Mouse (Mus musculus) adrenal gland, adult 2 months (tissue): ENCODE data around the gene 4931422A03Rik. TPM values are rescaled to one million over a fixed set of nuclear protein-coding genes. Genes with fewer than 3 reads are reported as not detected.

Experiments
- DNase-seq: peaks from one replicate; pipeline ENCODE4 v3.0.0; 2021
- polyA plus RNA-seq: library from polyadenylated mRNA; depleted of rRNA; stranded (reverse); fragments of >200 nt; gene quantifications from 2 replicates; pipeline ENCODE4 v1.2.3, GENCODE M21; 2012
- total RNA-seq, 2 experiments: library from RNA; stranded (reverse); gene quantifications; 2 replicates each; pipeline ENCODE4 v1.2.3; 2021

4931422A03Rik gene
- total and polyA plus RNA-seq, 3 experiments = not detected

GRCm38 (mm10) chr2:103969437-103970040, 58.6 kb downstream of the 4931422A03Rik start:
- peak; percentile 77 for DNase-seq

- no peak for DNase-seq
Measured at GRCm38 (mm10) chr2:103968919-103969436, 59.2 kb downstream of the 4931422A03Rik start.

DNA sequence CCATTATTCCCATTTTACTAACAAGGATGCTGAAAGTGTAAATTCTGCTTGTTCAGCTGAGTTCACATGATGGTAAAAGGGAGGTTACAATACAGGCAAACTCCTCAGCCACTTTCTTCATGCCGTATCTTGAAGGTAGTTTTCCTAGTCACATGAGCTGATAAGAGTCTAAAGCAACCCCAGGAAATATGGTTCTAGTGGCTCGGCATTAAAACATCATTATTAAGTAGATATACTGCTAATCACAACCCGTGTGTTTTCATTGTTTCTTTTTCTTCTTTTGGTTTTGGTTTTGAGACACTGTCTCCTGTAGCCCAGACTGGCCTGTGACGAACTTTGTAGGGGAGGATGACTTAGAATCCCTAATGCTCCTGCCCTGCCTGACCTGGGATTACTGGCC, 60.0 kb downstream of the 4931422A03Rik start:
- DNase-seq = no peak

- DNase-seq = no peak
Measured at GRCm38 (mm10) chr2:103965391-103965790, 62.8 kb downstream of the 4931422A03Rik start.

DNA sequence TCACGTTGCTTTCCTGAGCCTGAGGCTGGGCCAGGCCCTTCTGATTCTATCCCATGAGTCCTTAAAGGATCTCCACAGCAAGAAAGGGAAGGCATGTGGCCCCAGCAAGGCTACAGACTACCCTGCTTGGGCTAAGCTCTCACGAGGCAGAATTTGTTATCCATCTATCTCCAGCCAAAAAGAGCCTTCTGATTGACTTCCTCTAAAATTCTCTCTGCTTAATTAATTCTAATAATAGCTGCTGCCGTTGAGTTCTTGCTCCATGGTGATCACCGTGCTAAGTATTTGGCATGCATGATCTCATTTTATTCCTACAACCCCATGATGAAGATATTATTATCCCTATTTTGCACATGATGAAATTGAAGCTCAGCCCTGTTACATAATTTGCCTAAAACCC, 65.8 kb downstream of the 4931422A03Rik start:
- DNase-seq = no peak

DNA sequence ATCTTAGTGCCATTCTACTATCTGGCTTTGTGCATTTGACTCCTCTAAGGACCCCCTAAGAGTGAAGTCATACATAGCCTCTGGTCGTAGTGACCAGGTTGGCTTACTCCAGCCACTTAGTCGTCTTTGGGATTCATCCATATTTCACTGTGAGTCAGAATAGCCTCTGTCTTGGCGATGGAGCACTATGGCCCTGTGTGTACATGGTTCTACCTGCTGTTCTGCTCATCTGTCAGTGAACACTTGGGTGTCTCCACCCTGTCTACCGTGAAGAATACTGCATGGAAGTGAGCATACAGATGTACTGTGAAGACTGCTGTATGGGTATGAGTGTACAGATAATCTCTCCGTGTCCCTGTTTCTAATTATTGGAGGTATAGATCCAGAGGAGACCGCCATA, 68.6 kb downstream of the 4931422A03Rik start:
- DNase-seq = no peak

DNA sequence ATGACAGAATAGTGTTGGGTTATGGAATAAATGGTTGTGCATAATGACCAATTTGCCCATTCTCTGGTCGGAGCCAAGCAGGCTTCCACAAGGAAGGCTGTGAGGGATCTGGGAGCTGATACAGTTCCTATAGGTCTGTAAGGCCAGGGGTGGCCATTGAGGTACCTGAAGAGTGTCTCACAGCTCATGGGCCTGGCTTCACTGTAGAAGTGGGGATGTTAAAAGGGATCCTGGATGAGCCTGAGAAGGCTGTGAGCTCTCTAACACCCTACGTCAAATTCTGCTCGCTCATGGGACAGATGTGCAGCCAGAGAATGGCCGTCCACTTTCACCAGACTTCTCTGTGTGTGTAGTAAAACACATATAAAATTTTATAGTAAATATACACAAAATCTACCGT, 69.1 kb downstream of the 4931422A03Rik start:
- no peak for DNase-seq

DNA sequence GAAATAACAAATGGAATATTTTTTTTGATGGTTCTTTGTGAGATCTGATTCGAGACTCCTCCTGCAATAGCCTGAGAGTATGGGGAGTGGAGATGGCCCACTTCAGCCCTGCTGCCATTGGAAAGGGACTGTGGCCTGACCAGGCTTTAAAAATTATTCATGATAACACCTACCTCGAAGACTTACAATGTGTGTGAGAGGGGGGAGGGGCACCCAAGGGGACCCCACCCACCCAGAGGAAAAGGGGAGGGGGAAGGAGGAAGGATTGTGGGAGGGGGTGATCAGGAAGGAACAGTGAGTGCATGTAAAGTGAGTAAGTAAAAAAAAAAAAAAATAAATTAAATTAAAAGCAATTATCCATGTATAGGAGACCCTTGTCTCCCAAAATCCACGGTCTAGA, 69.5 kb downstream of the 4931422A03Rik start:
- DNase-seq = no peak

DNA sequence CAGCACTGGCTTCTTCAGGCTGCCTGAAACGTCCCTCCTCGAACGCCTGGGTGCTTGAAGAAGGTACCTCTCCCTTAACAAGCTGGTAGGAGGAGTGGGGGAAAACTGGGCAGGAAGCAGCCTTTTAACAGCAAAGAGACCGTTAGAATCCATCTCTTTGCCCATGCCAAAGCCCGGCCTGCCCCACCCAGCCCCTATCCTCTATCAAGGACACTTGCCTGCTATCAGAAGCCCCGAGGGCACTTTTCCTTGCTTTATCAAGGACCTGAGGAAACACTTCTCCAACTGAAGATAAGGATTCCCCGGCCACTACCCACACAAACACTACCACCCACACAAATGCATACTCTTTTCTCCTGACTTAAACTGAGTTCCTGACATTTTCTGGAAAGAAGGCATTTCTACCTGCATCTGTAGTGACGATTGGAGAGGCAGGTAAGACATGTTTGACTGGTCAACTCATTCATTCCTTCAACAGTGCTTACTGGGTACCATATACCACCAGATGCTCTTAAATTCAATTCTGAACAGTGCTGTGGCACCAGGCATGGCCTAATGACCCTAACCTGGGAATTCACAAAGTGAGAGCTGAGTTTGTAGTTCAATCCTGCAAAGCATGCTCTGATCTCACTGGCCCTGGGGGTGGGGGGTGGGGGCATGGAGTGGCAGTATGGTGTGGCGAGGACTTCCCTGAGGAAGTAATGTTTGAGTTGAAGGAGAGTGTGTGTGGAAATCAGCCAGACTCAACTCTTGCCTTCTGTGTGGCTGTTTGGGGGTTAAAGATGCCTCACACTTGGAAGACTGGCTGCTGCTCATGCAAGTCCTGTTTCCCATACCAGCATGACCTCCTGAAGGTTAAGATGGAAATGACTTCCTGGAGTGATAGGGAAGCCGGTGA, 70.3 kb downstream of the 4931422A03Rik start, which contains the start of gene Lmo2:
TSS of gene Lmo2 (plus strand) at position 338 of the 898 bp plus-strand sequence.
- no peak for DNase-seq

GRCm38 (mm10) chr2:103956867-103957266, 71.3 kb downstream of the 4931422A03Rik start:
- no peak for DNase-seq

DNA sequence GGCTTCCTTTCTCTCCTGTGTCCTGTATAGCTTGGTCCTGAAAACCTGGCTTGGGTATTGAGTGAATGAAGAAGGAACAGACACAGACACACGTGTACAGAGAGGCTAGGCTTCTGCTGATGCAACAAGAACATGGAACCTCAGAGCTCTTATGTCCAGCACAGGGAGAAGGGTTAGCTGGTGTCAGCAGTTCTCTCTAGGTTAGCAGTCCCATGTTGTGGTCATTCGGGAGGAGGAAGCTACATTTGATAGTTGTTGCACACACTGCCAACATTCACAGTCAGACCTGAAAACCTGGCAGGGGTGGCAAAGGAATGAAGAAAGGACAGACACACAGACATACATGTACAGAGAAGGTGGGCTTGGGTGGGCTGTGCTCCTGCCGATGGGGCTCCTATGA, 72.4 kb downstream of the 4931422A03Rik start:
- DNase-seq = no peak

DNA sequence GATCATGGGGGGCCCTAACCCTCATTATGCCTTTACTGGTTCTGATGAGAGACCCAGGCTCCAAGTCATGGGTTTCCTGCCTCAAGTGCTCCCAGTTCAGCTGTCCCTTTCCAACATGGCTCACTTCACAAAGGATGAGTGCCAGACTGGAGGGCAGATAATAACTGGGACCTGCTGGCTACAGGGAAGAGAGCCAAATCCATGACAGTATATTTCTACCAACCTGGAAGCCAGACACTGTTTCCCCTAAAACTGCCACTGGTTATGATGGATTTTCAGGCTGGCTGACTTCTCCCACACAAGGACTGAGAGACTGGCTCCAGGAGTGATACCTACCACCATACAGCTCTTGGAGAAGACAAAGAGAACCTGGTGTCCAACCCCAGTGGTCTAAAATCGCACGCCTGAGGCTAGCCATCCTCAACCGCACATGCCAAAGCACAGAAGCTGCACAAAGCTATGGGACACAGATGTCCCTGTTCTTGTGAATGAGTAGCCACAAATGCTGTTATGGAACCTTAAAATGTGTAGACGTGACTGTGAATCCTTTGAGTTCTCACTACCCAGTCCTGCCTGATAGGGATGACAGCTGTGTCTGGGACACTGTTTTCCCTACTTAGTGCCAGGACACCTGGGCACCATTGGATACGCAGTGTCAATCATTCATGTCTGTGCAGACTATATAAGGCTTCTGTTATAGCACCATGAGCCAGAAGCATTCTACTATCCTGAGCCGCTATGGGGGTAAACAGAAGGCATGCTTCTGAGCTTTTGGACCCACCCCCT, 74.9 kb downstream of the 4931422A03Rik start:
- DNase-seq = no peak

GRCm38 (mm10) chr2:103947982-103948655, 80.0 kb downstream of the 4931422A03Rik start:
- no peak for DNase-seq

GRCm38 (mm10) chr2:103946892-103947291, 81.3 kb downstream of the 4931422A03Rik start:
- no peak for DNase-seq

DNA sequence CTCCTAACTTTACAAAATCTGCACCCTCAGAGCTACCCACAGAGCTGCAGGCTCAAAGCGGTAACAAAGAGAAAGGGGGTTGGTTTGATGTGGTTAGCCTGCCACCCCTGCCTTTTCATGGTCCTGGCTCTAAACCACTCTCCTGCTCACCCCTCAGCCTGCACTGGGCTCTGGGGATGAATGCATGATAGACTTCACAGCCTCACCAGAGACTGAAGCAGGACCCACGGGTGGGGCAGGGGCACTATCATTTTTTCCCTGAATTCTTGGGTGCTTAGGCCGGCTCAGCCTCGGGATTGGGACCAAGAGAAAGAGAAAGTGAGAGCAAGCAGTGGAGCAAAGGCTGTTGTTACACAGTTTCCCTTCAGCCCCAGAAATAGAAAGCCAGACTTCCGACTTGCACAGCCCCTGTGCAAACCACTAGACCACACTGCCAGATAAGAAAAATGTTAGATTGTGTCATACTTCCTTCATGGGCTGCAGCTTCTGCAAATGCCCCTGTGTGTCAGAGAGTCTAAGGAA, 82.5 kb downstream of the 4931422A03Rik start:
- peak; percentile 17 for DNase-seq

- no peak for DNase-seq
Measured at GRCm38 (mm10) chr2:103944859-103945258, 83.3 kb downstream of the 4931422A03Rik start.

DNA sequence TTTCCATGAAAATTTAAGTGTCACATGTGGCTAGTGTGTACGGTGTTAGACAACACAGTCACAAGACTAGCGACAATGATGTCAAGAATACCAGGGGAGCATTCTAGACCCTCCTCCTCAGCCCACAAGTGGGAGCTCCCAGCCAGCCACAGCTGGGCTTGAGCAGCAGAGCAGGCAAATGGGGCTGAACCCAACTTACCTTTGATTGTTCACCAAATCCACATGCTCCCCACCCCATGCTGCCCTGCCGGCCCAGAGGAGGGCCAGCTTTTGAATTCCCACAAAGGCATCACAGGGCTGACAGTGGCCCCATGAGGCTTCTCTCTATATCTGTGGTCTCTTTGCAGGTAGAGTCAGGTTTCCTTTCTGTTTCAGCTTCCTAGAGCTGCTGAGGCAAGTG, 87.1 kb downstream of the 4931422A03Rik start:
- no peak for DNase-seq

GRCm38 (mm10) chr2:103939003-103939402, 89.2 kb downstream of the 4931422A03Rik start:
- DNase-seq = no peak

GRCm38 (mm10) chr2:103938573-103938972, 89.6 kb downstream of the 4931422A03Rik start:
- DNase-seq = no peak

- DNase-seq = no peak
Measured at GRCm38 (mm10) chr2:103937670-103938069, 90.5 kb downstream of the 4931422A03Rik start.

- DNase-seq = no peak
Measured at GRCm38 (mm10) chr2:103936666-103937065, 91.5 kb downstream of the 4931422A03Rik start.
